Mouse (Mus musculus): Measurements from ENCODE around the gene Glra4.

- TF ChIP-seq POLR2A (IDR thresholded peaks at IDR 0.05; ENCODE audit: borderline replicate concordance, extremely low read depth, insufficient read depth, insufficient read length, poor library complexity, severe bottlenecking) (no peak), CTCF (IDR thresholded peaks at IDR 0.05; ENCODE audit: borderline replicate concordance, extremely low read depth, insufficient read depth, insufficient read length) (no peak)
These were observed 24.5 kb downstream of the Glra4 start for GRCm38 (mm10) chrX:136755464-136755863.

All from brain, embryonic 14.5 days (tissue).